Mouse (Mus musculus) CH12.LX (cell line): Measurements from ENCODE around the gene Smim24. TPM values are rescaled to one million over a fixed set of nuclear protein-coding genes. Genes with fewer than 3 reads are reported as not detected.

ENCODE experiments used
- DNase-seq: peaks from one replicate; pipeline ENCODE4 v3.0.0-alpha.2; 2013; ENCODE audit errors: extremely low read depth
- H3K27ac ChIP-seq: 2 replicates; pipeline ENCODE4 v1.5.1; 2012; ENCODE audit warnings: low read depth, mild to moderate bottlenecking, control low read depth, moderate library complexity; ENCODE audit not compliant: insufficient read depth
- H3K27me3 ChIP-seq: replicated peaks from 2 replicates; pipeline ENCODE3; 2012; ENCODE audit warnings: inconsistent platforms
- H3K36me3 ChIP-seq, 2 experiments: replicated peaks in 1 of 2; 2 replicates each; pipeline versions ENCODE3 to v1.6.1; 2012; ENCODE audit warnings: inconsistent platforms in 1 of 2, low read length in 1 of 2, mild to moderate bottlenecking in 1 of 2, mixed read lengths in 1 of 2, moderate library complexity in 1 of 2; ENCODE audit not compliant: control insufficient read depth in 1 of 2, insufficient read depth in 1 of 2
- H3K4me1 ChIP-seq, 2 experiments: 2 replicates each; pipeline ENCODE4 v1.6.1; 2012; ENCODE audit warnings: inconsistent platforms in 1 of 2, moderate library complexity in 1 of 2; ENCODE audit not compliant: insufficient read depth in 2 of 2, control insufficient read depth in 1 of 2
- H3K4me2 ChIP-seq: 2 replicates; pipeline ENCODE4 v1.6.1; 2012; ENCODE audit warnings: low read depth, mild to moderate bottlenecking, control low read depth; ENCODE audit not compliant: poor library complexity, insufficient read depth, severe bottlenecking
- H3K4me3 ChIP-seq, 3 experiments: fragments of 150-350 bp in 1 of 3; sonication (generic) in 1 of 3; replicated peaks in 1 of 3; 2 replicates each; pipeline versions ENCODE3 to v1.5.1; 2011 to 2012; ENCODE audit warnings: low read depth in 2 of 3, low read length in 2 of 3, mild to moderate bottlenecking in 2 of 3, moderate library complexity in 2 of 3, control low read depth in 1 of 3, improper control_type of control experiment in 1 of 3, inconsistent platforms in 1 of 3, mixed read lengths in 1 of 3; ENCODE audit not compliant: poor library complexity in 1 of 3
- H3K79me2 ChIP-seq: replicated peaks from 2 replicates; pipeline ENCODE4 v1.6.1; 2012; ENCODE audit warnings: mild to moderate bottlenecking, moderate library complexity; ENCODE audit not compliant: control insufficient read depth, poor library complexity, insufficient read depth, severe bottlenecking; ENCODE audit errors: extremely low read depth
- H3K9ac ChIP-seq: 2 replicates; pipeline ENCODE4 v1.6.1; 2012; ENCODE audit warnings: low read depth, mild to moderate bottlenecking, control low read depth, moderate library complexity; ENCODE audit not compliant: insufficient read depth
- H3K9me3 ChIP-seq: replicated peaks from 2 replicates; pipeline ENCODE3; 2012; ENCODE audit warnings: low read length, inconsistent platforms, mixed read lengths
- CHD1 ChIP-seq: IDR thresholded peaks from 2 replicates; pipeline ENCODE4 v1.6.1; 2012; ENCODE audit warnings: low read depth, low read length, improper control_type of control experiment, inconsistent platforms
- EP300 ChIP-seq: IDR thresholded peaks from 2 replicates; pipeline ENCODE4 v1.6.1; 2011; ENCODE audit warnings: low read length, improper control_type of control experiment
- JUND ChIP-seq: conservative IDR thresholded peaks from 2 replicates; pipeline ENCODE4 v1.6.1; 2011; ENCODE audit warnings: low read depth, low read length, improper control_type of control experiment
- MAFK ChIP-seq: IDR thresholded peaks from 2 replicates; pipeline ENCODE4 v1.6.1; 2011; ENCODE audit warnings: low read length, improper control_type of control experiment; ENCODE audit not compliant: insufficient replicate concordance
- MXI1 ChIP-seq: IDR thresholded peaks from 2 replicates; pipeline ENCODE4 v1.6.1; 2011; ENCODE audit warnings: mild to moderate bottlenecking, low read depth, low read length, improper control_type of control experiment
- POLR2A ChIP-seq: IDR thresholded peaks from 2 replicates; pipeline ENCODE4 v1.6.1; 2011; ENCODE audit warnings: low read depth, mild to moderate bottlenecking, improper control_type of control experiment, low read length
- TCF12 ChIP-seq: IDR thresholded peaks from 2 replicates; pipeline ENCODE4 v1.6.1; 2014; ENCODE audit warnings: low read depth, mild to moderate bottlenecking, inconsistent platforms, low read length, improper control_type of control experiment
- USF2 ChIP-seq: conservative IDR thresholded peaks from 2 replicates; pipeline ENCODE4 v1.6.1; 2011; ENCODE audit warnings: low read depth, low read length, improper control_type of control experiment
- ZC3H11A ChIP-seq: IDR thresholded peaks from 2 replicates; pipeline ENCODE4 v1.6.1; 2012; ENCODE audit warnings: low read depth, mild to moderate bottlenecking, inconsistent platforms, low read length, improper control_type of control experiment
- ZNF384 ChIP-seq: IDR thresholded peaks from 2 replicates; pipeline ENCODE4 v1.6.1; 2012; ENCODE audit warnings: low read depth, low read length, improper control_type of control experiment, inconsistent platforms
- dilution Hi-C: fragments of 300-500 bp; cut with MboI; formaldehyde crosslinking; loops from 2 replicates; pipeline ENCODE4 v1.14.3; 2020; ENCODE audit warnings: low sequenced_read_pairs; ENCODE audit not compliant: extremely low pct_unique_long_range_greater_than_20kb, extremely low pct_ligation_motif_present
- in situ Hi-C: fragments of 300-500 bp; cut with MboI; formaldehyde crosslinking; loops from 3 replicates; pipeline ENCODE4 v1.14.3; 2019; ENCODE audit warnings: low sequenced_read_pairs, low pct_ligation_motif_present, low pct_unique_long_range_greater_than_20kb, mixed read lengths
- polyA plus RNA-seq: library from polyadenylated mRNA; unstranded; fragments of >175 nt; gene quantifications from 2 replicates; pipeline ENCODE4 v1.2.1, GENCODE M21; 2012; ENCODE audit warnings: low read depth; ENCODE audit not compliant: insufficient read length
- total RNA-seq, 2 experiments: library from RNA; depleted of rRNA; stranded (reverse); fragments of 300-350 nt in 1 of 2; fragments of >200 nt in 1 of 2; gene quantifications; 2 replicates each; pipeline ENCODE4 v1.2.3; 2012 to 2014

Gene Smim24
- total and polyA plus RNA-seq, 3 experiments: 0.13 to 0.64 TPM; not detected in 1

DNA sequence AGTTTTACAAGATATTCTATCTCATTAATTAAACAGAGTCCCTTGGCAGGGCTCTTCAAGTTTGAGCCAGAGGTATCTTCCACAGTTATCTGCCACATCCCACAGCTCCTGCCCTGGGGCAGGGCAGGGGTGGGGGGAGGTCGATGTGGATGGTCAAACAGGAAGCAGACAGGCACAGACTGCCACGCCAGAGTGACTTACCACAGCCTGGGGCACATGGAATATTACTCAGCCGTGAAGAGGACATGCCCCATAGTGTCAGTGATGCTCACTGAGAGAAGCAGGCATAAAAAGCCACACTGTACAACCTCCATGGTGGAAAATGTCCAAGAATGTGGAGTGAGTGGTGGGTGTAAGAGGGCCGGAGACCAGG, 47.7 kb upstream of the Smim24 start:
- Histone ChIP-seq H3K4me1 (peaks cover 2 to 37% of the 10 kb centered on the region in 2 experiments; a peak in 2 of 4 replicates), H3K79me2 (no peaks in the 10 kb centered on the region), H3K27me3 (peaks cover 24% of the 10 kb centered on the region), H3K27ac (no peak overlapping the region), H3K36me3 (peaks cover 20 to 37% of the 10 kb centered on the region in 2 experiments), H3K9me3 (no peaks in the 10 kb centered on the region)
- DNase-seq: no peak
- in situ Hi-C loops: no loop called here
- no peak for TF ChIP-seq TCF12
- TF ChIP-seq, all 38 proteins: peak for 0
- dilution Hi-C loops: no loop called here
- no peak overlapping the region for H3K4me2 ChIP-seq
- H3K9ac ChIP-seq: no peak overlapping the region
- H3K4me3 ChIP-seq: no peak overlapping the region

- Histone ChIP-seq H3K4me1 (peaks cover 2 to 40% of the 10 kb centered on the region in 2 experiments; a peak in 2 of 4 replicates), H3K9ac (no peak overlapping the region), H3K9me3 (no peaks in the 10 kb centered on the region), H3K4me3 (no peak overlapping the region)
- DNase-seq: no peak
- in situ Hi-C loops: no loop called here
- no peak for TF ChIP-seq CHD1
- no peak for TF ChIP-seq USF2
- TF ChIP-seq ZNF384: no peak
- TF ChIP-seq, all 38 proteins: peak for 0
- peaks cover 21% of the 10 kb centered on the region for H3K27me3 ChIP-seq
- no peak overlapping the region for H3K27ac ChIP-seq
- no peaks in the 10 kb centered on the region for H3K79me2 ChIP-seq
- dilution Hi-C loops: no loop called here
- H3K36me3 ChIP-seq: peaks cover 20 to 37% of the 10 kb centered on the region in 2 experiments
- H3K4me2 ChIP-seq: no peak overlapping the region
Observed at GRCm38 (mm10) chr10:81346453-81347067, 46.3 kb upstream of the Smim24 start.

DNA sequence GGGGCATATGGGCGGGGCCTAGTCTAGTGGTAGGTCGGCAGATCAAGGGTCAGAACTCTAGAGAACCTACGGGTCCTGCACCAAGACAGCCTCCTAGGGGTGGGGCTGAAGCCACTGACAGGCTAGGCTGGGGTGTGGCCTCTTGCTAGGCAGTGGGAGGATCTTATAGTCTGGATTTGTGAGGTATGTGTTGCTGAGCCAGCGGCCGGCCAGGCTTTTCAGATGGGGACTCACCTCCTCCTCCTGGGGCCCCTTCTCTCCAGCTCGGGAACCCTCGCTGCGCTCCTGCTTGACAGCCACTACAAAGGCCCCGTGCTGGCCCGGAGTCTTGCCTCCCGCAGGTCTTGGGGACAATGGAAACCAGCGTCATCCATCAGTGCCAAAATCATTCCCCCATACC, 43.7 kb upstream of the Smim24 start:
- dilution Hi-C loops: no loop called here
- Histone ChIP-seq H3K4me3 (peak overlapping the region; percentile 74 to 89 (median 80)), H3K9me3 (no peaks in the 10 kb centered on the region), H3K4me1 (peaks cover 7 to 37% of the 10 kb centered on the region in 2 experiments), H3K27me3 (no peaks in the 10 kb centered on the region), H3K27ac (no peak overlapping the region), H3K4me2 (peak overlapping the region; percentile 89), H3K79me2 (no peaks in the 10 kb centered on the region), H3K36me3 (peaks cover 20 to 37% of the 10 kb centered on the region in 2 experiments), H3K9ac (peak overlapping the region; percentile 80; the same call in 1 of the 2 replicates)
- no peak for TF ChIP-seq CHD1
- no peak for TF ChIP-seq JUND
- no peak for TF ChIP-seq MAFK
- no peak for TF ChIP-seq ZC3H11A
- no peak for TF ChIP-seq POLR2A
- TF ChIP-seq EP300: no peak
- TF ChIP-seq MXI1: no peak
- in situ Hi-C loops: no loop called here
- DNase-seq: peak; percentile 70
